Mouse (Mus musculus) megakaryocyte, embryonic 14.5 days (primary cell): Measurements from ENCODE around the gene Cilp2.

Experiments
- FLI1 ChIP-seq: IDR thresholded peaks from 2 replicates; pipeline ENCODE4 v1.6.1; 2012; ENCODE audit warnings: low read length, inconsistent platforms, mixed read lengths
- GATA1 ChIP-seq: IDR thresholded peaks from 3 replicates; pipeline ENCODE4 v1.6.1; 2012; ENCODE audit warnings: mixed read lengths, low read length, inconsistent platforms, borderline replicate concordance

GRCm38 (mm10) chr8:69882021-69882756 lies 5.3 kb downstream of the Cilp2 start:
- no peak for TF ChIP-seq GATA1
- TF ChIP-seq FLI1: no peak
